Mouse (Mus musculus) forebrain, embryonic 16.5 days (tissue): ENCODE measurements around the gene S1pr1. TPM values are rescaled to one million over a fixed set of nuclear protein-coding genes. Genes with fewer than 3 reads are reported as not detected.
A peak's percentile ranks its signal among the peaks of the same experiment; 100 is the strongest.

Experiments used
- ATAC-seq: fragments of 200-750 bp; cut with Nextera tagmentation; 2 replicates; pipeline ENCODE4 v1.8.0; 2017; ENCODE audit warnings: mild to moderate bottlenecking, moderate library complexity
- H3K27ac ChIP-seq: fragments of 300-500 bp; sonication (generic); 2 replicates; pipeline ENCODE4 v1.5.1; 2014; ENCODE audit warnings: low read length, control low read depth
- H3K27me3 ChIP-seq: fragments of 300-500 bp; sonication (generic); replicated peaks from 2 replicates; pipeline ENCODE4 v1.6.1; 2014; ENCODE audit warnings: low read length; ENCODE audit not compliant: control insufficient read depth, insufficient read depth
- H3K36me3 ChIP-seq: fragments of 300-500 bp; sonication (generic); 2 replicates; pipeline ENCODE4 v1.6.1; 2014; ENCODE audit not compliant: control insufficient read depth, insufficient read depth
- H3K4me1 ChIP-seq: fragments of 300-500 bp; sonication (generic); replicated peaks from 2 replicates; pipeline ENCODE4 v1.6.1; 2014; ENCODE audit warnings: low read length; ENCODE audit not compliant: control insufficient read depth, insufficient read depth
- H3K4me2 ChIP-seq: fragments of 300-500 bp; sonication (generic); 2 replicates; pipeline ENCODE4 v1.6.1; 2014; ENCODE audit warnings: mild to moderate bottlenecking, low read length, control low read depth
- H3K4me3 ChIP-seq: fragments of 300-500 bp; sonication (generic); replicated peaks from 2 replicates; pipeline ENCODE4 v1.5.1; 2014; ENCODE audit warnings: mild to moderate bottlenecking, low read length, control low read depth
- H3K9ac ChIP-seq: fragments of 300-500 bp; sonication (generic); replicated peaks from 2 replicates; pipeline ENCODE4 v1.6.1; 2014; ENCODE audit warnings: low read depth, low read length, control low read depth
- H3K9me3 ChIP-seq: fragments of 300-500 bp; sonication (generic); 2 replicates; pipeline ENCODE4 v1.6.1; 2016; ENCODE audit warnings: low read length; ENCODE audit not compliant: control insufficient read depth
- WGBS: fragments of 180-500 bp; shearing (Covaris S2); extraction: QIAGEN DNeasy Blood & Tissue Kit; methylation state at CpG from one replicate; pipeline ENCODE4 v1.1.7; 2014; 5-methylcytosine and 5-hydroxymethylcytosine counted together
- polyA plus RNA-seq: library from polyadenylated mRNA; unstranded; fragments of >200 nt; fragmentation: Nextera tagmentation; extraction: Ambion mirVana; gene quantifications from 2 replicates; pipeline ENCODE4 v1.2.1, GENCODE M21; 2015

S1pr1 gene
- polyA plus RNA-seq, 1 experiment from 2014 or later, result 26.4 TPM

GRCm38 (mm10) chr3:115745088-115745487 is 30.2 kb upstream of the S1pr1 start:
- H3K4me3 ChIP-seq, result no peak overlapping the region
- H3K36me3 ChIP-seq, result no peaks in the 10 kb centered on the region
- no peak overlapping the region for H3K9ac ChIP-seq
- no peaks in the 10 kb centered on the region for H3K9me3 ChIP-seq
- no peaks in the 10 kb centered on the region for H3K4me1 ChIP-seq
- WGBS, result 91% methylated on average over 11 of the region's 11 CpGs
- no peaks in the 10 kb centered on the region for H3K27me3 ChIP-seq
- ATAC-seq, result no peak
- H3K4me2 ChIP-seq, result no peak overlapping the region
- no peak overlapping the region for H3K27ac ChIP-seq

- Histone ChIP-seq H3K4me2 (no peak overlapping the region), H3K9me3 (no peaks in the 10 kb centered on the region), H3K9ac (no peak overlapping the region), H3K4me3 (no peak overlapping the region), H3K27me3 (no peaks in the 10 kb centered on the region), H3K4me1 (peaks cover 8% of the 10 kb centered on the region), H3K36me3 (no peaks in the 10 kb centered on the region), H3K27ac (no peak overlapping the region)
- ATAC-seq, result no peak
- WGBS, result 27% methylated on average over 2 of the region's 2 CpGs
These were observed 23.7 kb upstream of the S1pr1 start for GRCm38 (mm10) chr3:115738524-115738923.

DNA sequence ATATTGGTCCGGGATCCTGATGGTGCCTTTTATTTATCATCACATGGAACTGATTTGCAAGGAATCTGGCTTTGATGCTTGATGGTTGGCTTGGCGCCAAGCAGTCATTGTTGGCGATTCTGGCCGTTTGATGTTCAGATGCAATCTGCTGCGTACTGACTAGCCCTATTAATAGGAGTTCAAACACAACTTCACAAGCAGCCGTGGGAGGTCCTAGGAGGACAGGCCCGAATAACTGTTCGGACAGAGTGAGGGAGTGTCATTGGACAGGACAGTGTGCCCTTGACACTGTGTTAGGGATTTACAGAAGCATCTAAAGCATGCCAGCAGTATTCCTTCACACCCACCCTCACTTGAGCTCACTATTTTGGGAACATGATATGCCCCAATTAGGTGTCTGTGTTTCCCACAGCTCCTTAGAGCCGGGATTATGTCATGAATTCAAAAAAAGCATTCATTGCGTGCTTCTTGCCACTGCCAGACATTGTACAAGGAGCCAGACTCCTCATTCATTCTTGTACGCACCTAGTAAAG is 23.0 kb upstream of the S1pr1 start:
- Histone ChIP-seq H3K4me1 (peaks cover 8% of the 10 kb centered on the region), H3K9ac (no peak overlapping the region), H3K4me3 (no peak overlapping the region), H3K36me3 (no peaks in the 10 kb centered on the region), H3K9me3 (no peaks in the 10 kb centered on the region), H3K27ac (no peak overlapping the region), H3K4me2 (no peak overlapping the region), H3K27me3 (no peaks in the 10 kb centered on the region)
- peak; percentile 86 for ATAC-seq
- 7% methylated on average over 11 of the region's 11 CpGs for WGBS

GRCm38 (mm10) chr3:115735540-115735939 is 20.7 kb upstream of the S1pr1 start:
- Histone ChIP-seq H3K27me3 (no peaks in the 10 kb centered on the region), H3K4me3 (no peak overlapping the region), H3K27ac (no peak overlapping the region), H3K36me3 (no peaks in the 10 kb centered on the region), H3K9me3 (no peaks in the 10 kb centered on the region), H3K4me1 (peaks cover 8% of the 10 kb centered on the region), H3K4me2 (no peak overlapping the region), H3K9ac (no peak overlapping the region)
- 80% methylated on average over 3 of the region's 3 CpGs for WGBS
- ATAC-seq, result no peak

- Histone ChIP-seq H3K27me3 (no peaks in the 10 kb centered on the region), H3K27ac (no peak overlapping the region), H3K9me3 (no peaks in the 10 kb centered on the region), H3K36me3 (no peaks in the 10 kb centered on the region), H3K9ac (no peak overlapping the region), H3K4me1 (peaks cover 8% of the 10 kb centered on the region), H3K4me3 (no peak overlapping the region), H3K4me2 (no peak overlapping the region)
- no peak for ATAC-seq
- WGBS, result 53% methylated on average over 3 of the region's 3 CpGs
These were observed 20.0 kb upstream of the S1pr1 start for GRCm38 (mm10) chr3:115734841-115735240.

DNA sequence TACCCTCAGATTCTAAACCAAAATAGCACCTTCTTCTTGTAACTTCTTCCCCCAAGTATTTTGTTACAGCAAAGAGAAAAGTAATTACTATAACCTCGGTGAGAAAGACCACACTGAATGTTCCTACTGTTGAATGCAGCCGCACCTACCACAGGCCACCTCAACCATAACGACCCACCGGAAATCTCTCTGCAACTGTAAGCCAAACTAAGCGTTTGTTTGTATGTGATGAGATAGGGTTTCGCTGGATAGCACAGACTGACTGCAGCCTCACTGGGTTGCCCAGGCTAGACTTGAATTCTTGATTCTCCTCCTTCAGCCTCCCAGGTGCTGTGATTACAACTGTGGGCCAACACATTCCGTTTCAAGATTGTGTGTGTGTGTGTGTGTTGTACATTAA is 15.5 kb upstream of the S1pr1 start:
- ATAC-seq, result no peak
- no peaks in the 10 kb centered on the region for H3K36me3 ChIP-seq
- H3K4me2 ChIP-seq, result no peak overlapping the region
- H3K27ac ChIP-seq, result no peak overlapping the region
- no peak overlapping the region for H3K9ac ChIP-seq
- H3K4me1 ChIP-seq, result no peaks in the 10 kb centered on the region
- no peaks in the 10 kb centered on the region for H3K9me3 ChIP-seq
- H3K27me3 ChIP-seq, result no peaks in the 10 kb centered on the region
- WGBS, result 90% methylated on average over 7 of the region's 7 CpGs
- H3K4me3 ChIP-seq, result no peak overlapping the region

- H3K4me2 ChIP-seq, result no peak overlapping the region
- H3K27ac ChIP-seq, result no peak overlapping the region
- H3K9ac ChIP-seq, result no peak overlapping the region
- WGBS, result 71% methylated on average over 7 of the region's 7 CpGs
- ATAC-seq, result no peak
- H3K27me3 ChIP-seq, result no peaks in the 10 kb centered on the region
- H3K9me3 ChIP-seq, result no peaks in the 10 kb centered on the region
- H3K36me3 ChIP-seq, result no peaks in the 10 kb centered on the region
- no peak overlapping the region for H3K4me3 ChIP-seq
- no peaks in the 10 kb centered on the region for H3K4me1 ChIP-seq
These were observed 14.3 kb upstream of the S1pr1 start for GRCm38 (mm10) chr3:115729187-115729586.

GRCm38 (mm10) chr3:115728211-115728610 is 13.3 kb upstream of the S1pr1 start:
- no peak overlapping the region for H3K4me2 ChIP-seq

DNA sequence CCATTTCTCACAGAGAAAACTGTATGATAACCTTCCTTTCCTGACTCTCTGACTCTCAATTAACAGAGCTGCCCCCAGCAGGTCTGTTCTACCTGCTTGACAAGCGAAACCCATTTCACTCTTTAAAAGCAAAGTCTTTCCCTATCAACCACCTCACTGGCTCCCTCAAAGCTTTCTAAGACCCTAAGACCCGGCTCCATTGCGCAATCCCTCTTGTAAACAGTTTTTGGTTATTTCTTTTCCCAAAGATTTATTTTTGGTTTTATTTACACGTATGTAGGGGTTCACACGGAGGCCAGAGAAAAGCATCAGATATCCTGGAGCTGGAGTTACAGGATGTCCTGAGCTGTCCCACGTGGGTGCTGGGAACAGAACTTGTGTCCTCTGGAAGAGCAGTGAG is 4.0 kb upstream of the S1pr1 start:
- no peak for ATAC-seq
- H3K36me3 ChIP-seq, result no peaks in the 10 kb centered on the region

More at GRCm38 (mm10) chr3:115728211-115728610, 13.3 kb upstream of the S1pr1 start:
- Histone ChIP-seq H3K9me3 (no peaks in the 10 kb centered on the region), H3K27ac (no peak overlapping the region), H3K9ac (no peak overlapping the region), H3K27me3 (no peaks in the 10 kb centered on the region), H3K4me1 (no peaks in the 10 kb centered on the region), H3K4me3 (no peak overlapping the region), H3K36me3 (no peaks in the 10 kb centered on the region)
- WGBS, result 45% methylated on average over 3 of the region's 3 CpGs
- ATAC-seq, result no peak

More for the DNA sequence above, 4.0 kb upstream of the S1pr1 start:
- no peaks in the 10 kb centered on the region for H3K27me3 ChIP-seq
- H3K4me2 ChIP-seq, result no peak overlapping the region
- no peak overlapping the region for H3K4me3 ChIP-seq
- no peak overlapping the region for H3K27ac ChIP-seq
- no peaks in the 10 kb centered on the region for H3K9me3 ChIP-seq
- peaks cover 3% of the 10 kb centered on the region; the same call in 1 of the 2 replicates for H3K4me1 ChIP-seq
- 86% methylated on average over 6 of the region's 6 CpGs for WGBS
- H3K9ac ChIP-seq, result no peak overlapping the region
